Mouse (Mus musculus) embryonic fibroblast, embryonic 13.5 days (primary cell): ENCODE results near the gene Ddx60. TPM values are rescaled to one million over a fixed set of nuclear protein-coding genes. Genes with fewer than 3 reads are reported as not detected.
A peak's percentile ranks its signal among the peaks of the same experiment; 100 is the strongest.

Experiments used
- H3K27ac ChIP-seq: 2 replicates; pipeline ENCODE4 v1.5.1; 2012; ENCODE audit warnings: low read length, control low read depth, inconsistent platforms; ENCODE audit not compliant: insufficient read depth
- H3K4me1 ChIP-seq: 2 replicates; pipeline ENCODE4 v1.6.1; 2011; ENCODE audit warnings: low read length; ENCODE audit not compliant: control insufficient read depth, insufficient read depth
- H3K4me3 ChIP-seq: 2 replicates; pipeline ENCODE4 v1.5.1; 2011; ENCODE audit warnings: mild to moderate bottlenecking, control low read depth, low read length; ENCODE audit not compliant: insufficient read depth
- CTCF ChIP-seq: IDR thresholded peaks from 2 replicates; pipeline ENCODE4 v1.5.1; 2011; ENCODE audit warnings: mild to moderate bottlenecking, control low read depth, low read length, moderate library complexity, borderline replicate concordance; ENCODE audit not compliant: insufficient read depth
- POLR2A ChIP-seq: IDR thresholded peaks from 2 replicates; pipeline ENCODE4 v1.6.1; 2011; ENCODE audit warnings: low read depth, mild to moderate bottlenecking, control low read depth, low read length, moderate library complexity
- polyA plus RNA-seq: library from polyadenylated mRNA; stranded (reverse); fragments of >200 nt; gene quantifications from 2 replicates; pipeline ENCODE4 v1.2.4, GENCODE M21; 2011; ENCODE audit warnings: low read depth; ENCODE audit not compliant: missing spikeins, insufficient read length

Gene Ddx60
- 1.2 and 2.6 TPM in 2 replicates for polyA plus RNA-seq

- H3K27ac ChIP-seq = no peak within 1 kb of the TSS
- peak within 1 kb of the TSS; percentile 80 for H3K4me3 ChIP-seq
- TF ChIP-seq CTCF (no peak), POLR2A (no peak; the same call in 1 of the 2 replicates)
- H3K4me1 ChIP-seq = no peaks in the 10 kb centered on the region; the same call in 1 of the 2 replicates
These were observed at the start of gene Ddx60 for GRCm38 (mm10) chr8:61927777-61928494. Gene Ddx60, plus strand, starts transcription at chr8:61928087.

- H3K4me3 ChIP-seq = no peak overlapping the region
- TF ChIP-seq CTCF = no peak
- TF ChIP-seq POLR2A = no peak
- no peak overlapping the region for H3K27ac ChIP-seq
- no peaks in the 10 kb centered on the region for H3K4me1 ChIP-seq
These were observed 33.8 kb upstream of the Ddx60 start for GRCm38 (mm10) chr8:61894062-61894461.

- TF ChIP-seq POLR2A (no peak), CTCF (no peak)
- Histone ChIP-seq H3K27ac (no peak overlapping the region), H3K4me1 (no peaks in the 10 kb centered on the region), H3K4me3 (no peak overlapping the region)
These were observed 31.1 kb upstream of the Ddx60 start for GRCm38 (mm10) chr8:61896742-61897141.

GRCm38 (mm10) chr8:61897402-61897801 is 30.5 kb upstream of the Ddx60 start:
- Histone ChIP-seq H3K27ac (no peak overlapping the region), H3K4me3 (no peak overlapping the region), H3K4me1 (no peaks in the 10 kb centered on the region)
- TF ChIP-seq CTCF = no peak
- TF ChIP-seq POLR2A = no peak

GRCm38 (mm10) chr8:61901028-61901717 is 26.7 kb upstream of the Ddx60 start:
- no peak overlapping the region for H3K27ac ChIP-seq
- no peak for TF ChIP-seq POLR2A
- no peak for TF ChIP-seq CTCF
- no peak overlapping the region for H3K4me3 ChIP-seq
- no peaks in the 10 kb centered on the region for H3K4me1 ChIP-seq

GRCm38 (mm10) chr8:61902521-61902920 is 25.4 kb upstream of the Ddx60 start, which contains the start of gene Palld:
Gene Palld, minus strand, starts transcription at chr8:61902690.
- Histone ChIP-seq H3K27ac (no peak within 1 kb of the TSS), H3K4me1 (no peaks in the 10 kb centered on the region), H3K4me3 (no peak within 1 kb of the TSS)
- TF ChIP-seq CTCF = no peak
- no peak for TF ChIP-seq POLR2A

GRCm38 (mm10) chr8:61908303-61909215 is 19.3 kb upstream of the Ddx60 start:
- Histone ChIP-seq H3K4me3 (no peak overlapping the region), H3K4me1 (no peaks in the 10 kb centered on the region; the same call in 1 of the 2 replicates), H3K27ac (no peak overlapping the region)
- TF ChIP-seq CTCF = no peak
- no peak for TF ChIP-seq POLR2A

- TF ChIP-seq CTCF (no peak), POLR2A (no peak)
- Histone ChIP-seq H3K27ac (no peak overlapping the region), H3K4me1 (no peaks in the 10 kb centered on the region; the same call in 1 of the 2 replicates), H3K4me3 (no peak overlapping the region)
These were observed 18.6 kb upstream of the Ddx60 start for GRCm38 (mm10) chr8:61909313-61909712.

- no peak overlapping the region for H3K27ac ChIP-seq
- H3K4me3 ChIP-seq = no peak overlapping the region
- H3K4me1 ChIP-seq = no peaks in the 10 kb centered on the region; the same call in 1 of the 2 replicates
- no peak for TF ChIP-seq POLR2A
- no peak for TF ChIP-seq CTCF
These were observed 15.1 kb upstream of the Ddx60 start for GRCm38 (mm10) chr8:61912817-61913216.

GRCm38 (mm10) chr8:61913957-61914356 is 13.9 kb upstream of the Ddx60 start:
- H3K4me1 ChIP-seq = no peaks in the 10 kb centered on the region
- no peak for TF ChIP-seq POLR2A
- TF ChIP-seq CTCF = no peak
- H3K4me3 ChIP-seq = no peak overlapping the region
- H3K27ac ChIP-seq = no peak overlapping the region
